Mouse (Mus musculus): ENCODE data around the gene Baz2b.

GRCm38 (mm10) chr2:59862618-59863017 is 347.0 kb downstream of the Baz2b start:
- no peak for TF ChIP-seq POLR2A (IDR thresholded peaks at IDR 0.05; ENCODE audit: insufficient read depth, low read depth, low read length)
- TF ChIP-seq CTCF (IDR thresholded peaks at IDR 0.05; ENCODE audit: insufficient read depth, low read depth, low read length) = no peak
